Mouse (Mus musculus): ENCODE results near the gene Tex9. TPM values are rescaled to one million over a fixed set of nuclear protein-coding genes. Genes with fewer than 3 reads are reported as not detected.

The Tex9 gene
- polyA plus RNA-seq (2011; ENCODE audit: insufficient read depth, insufficient read length, low replicate concordance, missing spikeins): 9.6 and 20.6 TPM in 2 replicates

DNA sequence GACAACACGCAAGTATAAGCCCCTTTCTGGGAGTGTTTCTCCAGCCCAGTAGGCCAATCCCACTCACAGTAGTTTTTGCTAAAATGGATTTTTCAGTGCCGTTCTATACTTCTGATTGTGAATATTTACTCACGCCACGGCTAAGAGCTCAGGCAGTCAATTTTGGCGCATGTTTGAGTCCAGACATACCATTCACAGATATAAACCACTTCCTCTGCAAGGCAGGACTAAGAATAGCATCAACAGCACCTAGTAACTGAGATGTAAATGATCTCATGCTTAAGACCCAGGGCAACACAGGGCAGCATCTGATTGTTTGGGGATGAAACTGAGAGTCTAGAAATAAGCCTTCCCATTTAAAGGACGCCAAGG lies at the start of gene Tex9:
Gene Tex9, minus strand, starts transcription at position 19 of the 372 bp plus-strand sequence.
- 1% methylated on average over 6 of the region's 6 CpGs for WGBS
- no peaks in the 10 kb centered on the region for H3K4me1 ChIP-seq (ENCODE audit: control insufficient read depth, insufficient read depth, low read length)
- peak within 1 kb of the TSS; percentile 93 for H3K4me3 ChIP-seq (replicated peaks; ENCODE audit: control insufficient read depth, low read depth, low read length)
- H3K27ac ChIP-seq (ENCODE audit: control insufficient read depth, insufficient read depth, low read depth, low read length, poor library complexity): peak within 1 kb of the TSS; percentile 62
- TF ChIP-seq POLR2A (IDR thresholded peaks at IDR 0.05; ENCODE audit: borderline replicate concordance, control insufficient read depth, low read depth, low read length): no peak
- no peak for TF ChIP-seq CTCF (IDR thresholded peaks at IDR 0.05; ENCODE audit: control insufficient read depth, insufficient read depth, low read length)

DNA sequence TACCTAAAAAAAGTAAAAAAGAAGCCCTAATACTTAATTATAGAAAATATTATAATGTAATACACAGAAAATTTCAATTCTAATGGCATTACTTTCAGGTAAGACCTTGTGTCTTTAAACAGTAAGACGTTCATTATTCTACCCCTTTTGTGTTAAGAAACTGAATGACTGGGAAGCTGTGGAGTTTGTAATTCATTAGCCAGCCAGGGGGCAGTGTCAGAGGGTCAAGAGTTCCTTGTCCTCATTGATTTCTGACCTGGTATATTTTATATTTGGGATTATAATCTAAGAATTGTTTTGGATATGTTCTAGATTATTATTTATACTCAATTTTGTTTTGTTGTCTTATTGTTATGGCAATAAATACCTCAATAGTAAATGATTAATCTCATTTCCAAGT lies 45.1 kb upstream of the Tex9 start:
- no peaks in the 10 kb centered on the region for H3K4me1 ChIP-seq (ENCODE audit: control insufficient read depth, insufficient read depth, low read length)
- WGBS: 38% methylated on average over 1 of the region's 1 CpGs
- no peak overlapping the region for H3K27ac ChIP-seq (ENCODE audit: control insufficient read depth, insufficient read depth, low read depth, low read length, poor library complexity)

DNA sequence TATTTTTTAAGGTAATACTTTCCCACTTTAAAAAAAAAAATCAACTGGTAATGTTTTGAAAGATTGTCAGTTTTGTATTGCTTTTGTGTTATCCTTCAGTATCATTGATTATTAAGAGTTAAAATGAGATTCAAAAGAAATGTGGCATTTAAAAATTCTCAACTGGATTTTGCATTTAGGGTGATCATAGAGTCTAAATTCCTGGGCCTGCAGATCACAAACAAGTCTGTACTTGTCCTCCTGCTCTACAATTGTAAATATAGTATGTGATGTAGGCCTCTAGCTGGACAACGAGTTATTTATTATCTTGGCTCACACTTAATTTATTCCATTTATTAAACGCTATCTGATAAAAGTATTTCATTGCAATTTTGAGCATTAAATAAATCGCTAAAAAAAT lies 43.4 kb upstream of the Tex9 start:
- TF ChIP-seq POLR2A (IDR thresholded peaks at IDR 0.05; ENCODE audit: borderline replicate concordance, control insufficient read depth, low read depth, low read length): no peak
- no peak for TF ChIP-seq CTCF (IDR thresholded peaks at IDR 0.05; ENCODE audit: control insufficient read depth, insufficient read depth, low read length)
- no peak overlapping the region for H3K4me3 ChIP-seq (replicated peaks; ENCODE audit: control insufficient read depth, low read depth, low read length)
- WGBS: 60% methylated on average over 3 of the region's 3 CpGs

More for the DNA sequence above, 45.1 kb upstream of the Tex9 start:
- TF ChIP-seq POLR2A (IDR thresholded peaks at IDR 0.05; ENCODE audit: borderline replicate concordance, control insufficient read depth, low read depth, low read length) (no peak), CTCF (IDR thresholded peaks at IDR 0.05; ENCODE audit: control insufficient read depth, insufficient read depth, low read length) (no peak)
- H3K4me3 ChIP-seq (replicated peaks; ENCODE audit: control insufficient read depth, low read depth, low read length): no peak overlapping the region

DNA sequence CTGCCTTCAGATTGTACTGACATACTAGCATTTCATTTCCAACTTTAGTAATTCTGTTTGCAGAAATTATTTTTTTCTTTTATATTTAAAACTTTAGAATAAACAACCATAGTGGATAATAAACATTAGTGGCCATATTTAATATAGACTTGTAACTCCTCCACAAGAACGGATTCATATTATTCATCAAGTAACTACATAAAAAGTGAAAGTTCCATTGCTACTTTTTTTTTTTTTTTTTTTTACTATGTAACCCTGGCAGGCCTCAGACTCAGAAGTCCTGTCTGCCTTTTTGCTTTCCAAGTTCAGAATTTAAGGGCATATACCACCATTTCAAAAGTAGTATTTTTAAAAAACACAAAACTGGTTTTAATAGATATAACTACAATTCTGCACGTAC lies 43.0 kb upstream of the Tex9 start:
- peaks cover 1% of the 10 kb centered on the region; the same call in 1 of the 2 replicates for H3K4me1 ChIP-seq (ENCODE audit: control insufficient read depth, insufficient read depth, low read length)
- 36% methylated on average over 2 of the region's 2 CpGs for WGBS
- no peak for TF ChIP-seq CTCF (IDR thresholded peaks at IDR 0.05; ENCODE audit: control insufficient read depth, insufficient read depth, low read length)
- TF ChIP-seq POLR2A (IDR thresholded peaks at IDR 0.05; ENCODE audit: borderline replicate concordance, control insufficient read depth, low read depth, low read length): no peak
- H3K27ac ChIP-seq (ENCODE audit: control insufficient read depth, insufficient read depth, low read depth, low read length, poor library complexity): no peak overlapping the region
- no peak overlapping the region for H3K4me3 ChIP-seq (replicated peaks; ENCODE audit: control insufficient read depth, low read depth, low read length)

More for the DNA sequence above, 43.4 kb upstream of the Tex9 start:
- Histone ChIP-seq H3K4me1 (ENCODE audit: control insufficient read depth, insufficient read depth, low read length) (peaks cover 1% of the 10 kb centered on the region; the same call in 1 of the 2 replicates), H3K27ac (ENCODE audit: control insufficient read depth, insufficient read depth, low read depth, low read length, poor library complexity) (no peak overlapping the region)

GRCm38 (mm10) chr9:72533089-72533415 lies 41.0 kb upstream of the Tex9 start:
- WGBS: 0% methylated on average over 2 of the region's 2 CpGs
- no peak for TF ChIP-seq POLR2A (IDR thresholded peaks at IDR 0.05; ENCODE audit: borderline replicate concordance, control insufficient read depth, low read depth, low read length)
- no peak for TF ChIP-seq CTCF (IDR thresholded peaks at IDR 0.05; ENCODE audit: control insufficient read depth, insufficient read depth, low read length)
- peaks cover 1% of the 10 kb centered on the region; the same call in 1 of the 2 replicates for H3K4me1 ChIP-seq (ENCODE audit: control insufficient read depth, insufficient read depth, low read length)

DNA sequence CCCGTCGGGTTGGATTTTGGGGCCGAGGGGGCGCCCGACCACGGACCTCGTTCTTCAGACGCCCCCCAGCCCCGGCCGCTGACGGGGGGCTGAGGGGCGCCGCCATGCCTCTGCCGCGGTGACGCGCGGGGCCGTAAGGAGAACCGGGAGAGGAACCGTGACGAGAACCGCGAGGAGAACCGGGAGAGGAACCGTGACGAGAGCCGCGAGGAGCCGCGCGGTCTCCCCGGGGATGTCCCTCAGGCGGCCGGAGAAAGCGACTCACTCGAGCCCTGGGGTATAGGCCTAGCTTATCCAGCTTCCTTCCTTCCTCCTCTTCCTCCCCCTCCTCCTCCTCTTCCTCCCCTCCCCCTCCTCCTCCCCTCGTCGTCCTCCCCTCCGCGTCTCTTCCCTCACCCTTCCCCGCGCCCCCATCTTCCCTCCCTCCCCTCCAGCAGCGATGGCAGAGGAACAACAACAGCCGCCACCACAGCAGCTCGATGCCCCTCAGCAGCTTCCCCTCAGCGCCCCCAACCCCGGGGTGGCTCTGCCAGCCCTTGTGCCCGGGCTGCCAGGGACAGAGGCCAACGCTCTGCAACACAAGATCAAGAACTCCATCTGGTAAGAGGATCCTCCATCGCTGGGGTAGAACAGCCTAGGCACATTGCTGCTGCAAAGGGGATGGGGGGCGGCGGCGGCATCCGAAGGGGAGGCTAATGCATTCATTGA lies 40.5 kb upstream of the Tex9 start:
- TF ChIP-seq POLR2A (IDR thresholded peaks at IDR 0.05; ENCODE audit: borderline replicate concordance, control insufficient read depth, low read depth, low read length): no peak
- no peak for TF ChIP-seq CTCF (IDR thresholded peaks at IDR 0.05; ENCODE audit: control insufficient read depth, insufficient read depth, low read length)
- Histone ChIP-seq H3K27ac (ENCODE audit: control insufficient read depth, insufficient read depth, low read depth, low read length, poor library complexity) (peak overlapping the region; percentile 94), H3K4me3 (replicated peaks; ENCODE audit: control insufficient read depth, low read depth, low read length) (peak overlapping the region; percentile 96), H3K4me1 (ENCODE audit: control insufficient read depth, insufficient read depth, low read length) (peaks cover 1% of the 10 kb centered on the region; the same call in 1 of the 2 replicates)
- under 1% methylated on average over 52 of the region's 55 CpGs for WGBS

More at GRCm38 (mm10) chr9:72533089-72533415, 41.0 kb upstream of the Tex9 start:
- Histone ChIP-seq H3K4me3 (replicated peaks; ENCODE audit: control insufficient read depth, low read depth, low read length) (peak overlapping the region; percentile 96), H3K27ac (ENCODE audit: control insufficient read depth, insufficient read depth, low read depth, low read length, poor library complexity) (peak overlapping the region; percentile 94)

- Histone ChIP-seq H3K4me3 (replicated peaks; ENCODE audit: control insufficient read depth, low read depth, low read length) (peak within 1 kb of the TSS; percentile 96), H3K27ac (ENCODE audit: control insufficient read depth, insufficient read depth, low read depth, low read length, poor library complexity) (peak within 1 kb of the TSS; percentile 94), H3K4me1 (ENCODE audit: control insufficient read depth, insufficient read depth, low read length) (peaks cover 1% of the 10 kb centered on the region; the same call in 1 of the 2 replicates)
- TF ChIP-seq CTCF (IDR thresholded peaks at IDR 0.05; ENCODE audit: control insufficient read depth, insufficient read depth, low read length) (no peak), POLR2A (IDR thresholded peaks at IDR 0.05; ENCODE audit: borderline replicate concordance, control insufficient read depth, low read depth, low read length) (peak; percentile 13; the same call in 1 of the 2 replicates)
- 6% methylated on average over 61 of the region's 63 CpGs for WGBS
Measured at GRCm38 (mm10) chr9:72531996-72532380, 40.0 kb upstream of the Tex9 start, which contains the start of gene Rfx7. Rfx7 (plus strand) TSS chr9:72532240.

DNA sequence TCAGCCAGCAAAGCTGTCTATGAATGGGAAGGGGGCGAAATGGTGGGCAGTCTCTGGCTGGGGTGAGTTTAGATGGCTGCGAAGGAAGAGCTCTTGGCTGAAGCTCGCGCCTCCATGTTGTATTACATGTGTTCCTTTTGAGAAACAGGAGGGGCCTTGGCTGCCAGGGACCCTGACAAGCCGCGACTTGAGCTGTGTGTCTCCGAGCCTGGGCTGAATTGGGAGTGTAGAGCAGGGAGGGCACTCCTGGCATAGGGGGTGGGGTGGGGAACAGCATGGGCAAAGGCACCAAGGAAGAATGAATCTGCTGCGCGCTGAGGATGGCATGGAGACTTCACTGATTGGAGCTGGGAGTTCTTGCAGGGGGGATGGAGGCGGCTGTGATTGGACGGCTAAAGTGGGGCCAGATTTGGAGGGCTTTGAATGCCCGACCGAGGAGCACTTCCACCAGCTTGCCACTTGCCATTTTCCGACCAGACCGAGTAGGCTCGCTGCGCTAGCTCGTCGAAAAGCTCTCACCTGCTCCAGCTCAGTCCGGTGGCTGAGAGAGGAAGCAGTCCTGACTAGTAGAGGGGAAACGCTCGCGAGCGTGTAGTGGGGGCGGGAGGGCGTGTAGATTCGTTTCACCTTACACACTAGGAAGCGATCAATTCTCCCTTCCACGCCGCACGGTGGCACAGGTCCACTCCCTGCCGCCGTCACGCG lies 39.4 kb upstream of the Tex9 start:
- peak overlapping the region; percentile 79 for H3K4me3 ChIP-seq (replicated peaks; ENCODE audit: control insufficient read depth, low read depth, low read length)
- whole genome bisulfite sequencing: 3% methylated on average over 35 of the region's 35 CpGs
- H3K27ac ChIP-seq (ENCODE audit: control insufficient read depth, insufficient read depth, low read depth, low read length, poor library complexity): peak overlapping the region; percentile 94
- TF ChIP-seq POLR2A (IDR thresholded peaks at IDR 0.05; ENCODE audit: borderline replicate concordance, control insufficient read depth, low read depth, low read length) (peak; percentile 88), CTCF (IDR thresholded peaks at IDR 0.05; ENCODE audit: control insufficient read depth, insufficient read depth, low read length) (no peak)
- peaks cover 1% of the 10 kb centered on the region; the same call in 1 of the 2 replicates for H3K4me1 ChIP-seq (ENCODE audit: control insufficient read depth, insufficient read depth, low read length)

All from bone marrow, adult 2 months (tissue).